Mouse (Mus musculus) ES-E14 (cell line): ENCODE data around the gene Nmnat2.

ENCODE experiments used
- CHD2 ChIP-seq: IDR thresholded peaks from 2 replicates; pipeline ENCODE4 v1.6.1; 2014; ENCODE audit warnings: mild to moderate bottlenecking, low read depth, low read length, inconsistent platforms
- ZNF384 ChIP-seq: IDR thresholded peaks from 2 replicates; pipeline ENCODE4 v1.6.1; 2012; ENCODE audit warnings: low read depth, low read length, inconsistent platforms

DNA sequence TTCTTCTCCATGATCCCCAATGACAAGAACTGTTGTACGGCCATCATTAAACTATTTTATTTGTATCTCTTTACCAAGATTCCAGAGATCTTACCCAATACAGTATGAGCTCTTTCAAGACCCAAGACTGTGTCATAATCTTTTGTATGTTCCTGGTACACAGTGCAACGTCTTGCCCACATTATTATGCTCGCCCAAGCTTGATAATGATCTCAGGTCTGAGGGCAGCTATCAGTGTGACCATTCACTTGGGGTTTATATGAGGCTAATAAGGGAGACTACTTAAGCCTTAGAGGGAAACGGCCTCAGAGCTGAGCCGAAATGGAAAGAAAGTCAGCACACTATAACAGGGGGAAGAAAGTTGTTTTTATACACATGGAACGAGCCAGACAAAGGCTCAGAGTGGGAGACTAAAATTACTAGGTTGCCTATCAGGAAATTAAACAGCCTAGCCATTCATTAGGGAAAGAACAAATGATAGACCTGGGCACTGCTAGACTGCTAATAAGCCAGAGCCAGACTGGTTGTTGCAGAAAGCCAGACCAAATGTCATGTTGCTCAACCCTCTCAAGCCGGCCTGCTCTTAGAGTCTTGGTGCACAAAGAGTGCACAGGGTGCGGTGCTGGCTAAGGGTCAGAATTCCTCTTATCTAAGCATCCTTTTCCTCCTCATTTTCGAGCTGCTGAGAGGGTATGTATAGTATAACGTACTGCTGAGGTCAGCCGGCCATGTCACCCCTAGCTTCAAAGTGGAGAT, 47.7 kb downstream of the Nmnat2 start:
- TF ChIP-seq ZNF384 (no peak), CHD2 (no peak)
